Mouse (Mus musculus) ES-E14 (cell line): ENCODE measurements at regions not wholly inside any gene's neighbourhood (a gene's known extent, or its start where the extent isn't known, plus 50 kb on each side); places are given as distances from the start of the nearest gene placed in this dataset.

Source experiments
- MAFK ChIP-seq: IDR thresholded peaks from 2 replicates; pipeline ENCODE4 v1.6.1; 2014; ENCODE audit warnings: mild to moderate bottlenecking, low read depth, low read length, inconsistent platforms; ENCODE audit not compliant: insufficient read depth
- ZC3H11A ChIP-seq: IDR thresholded peaks from 2 replicates; pipeline ENCODE4 v1.6.1; 2012; ENCODE audit warnings: low read depth, mild to moderate bottlenecking, inconsistent platforms, low read length, borderline replicate concordance
- ZNF384 ChIP-seq: IDR thresholded peaks from 2 replicates; pipeline ENCODE4 v1.6.1; 2012; ENCODE audit warnings: low read depth, low read length, inconsistent platforms

DNA sequence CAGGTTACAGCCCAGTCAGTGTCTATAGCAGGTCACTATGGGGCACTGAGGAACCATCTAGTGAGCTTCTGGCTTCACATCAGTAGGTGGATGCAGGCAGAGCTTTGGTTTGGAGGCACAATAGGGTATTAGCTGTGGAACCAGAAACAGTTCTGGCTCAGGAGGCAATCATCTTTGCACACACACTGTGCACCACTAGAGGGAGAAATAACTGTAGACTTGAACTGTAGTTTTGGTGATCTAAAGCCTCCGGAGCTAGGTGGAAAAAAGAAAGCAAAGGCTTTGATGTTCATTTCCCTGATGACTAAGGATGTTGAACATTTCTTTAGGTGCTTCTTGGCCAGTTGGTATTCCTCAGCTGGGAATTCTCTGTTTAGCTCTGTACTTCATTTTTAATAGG is 73.6 kb upstream of the 2210010C04Rik start:
- TF ChIP-seq MAFK: no peak
- TF ChIP-seq ZC3H11A: no peak
- no peak for TF ChIP-seq ZNF384
